Mouse (Mus musculus): ENCODE results near the gene Tnfaip6. TPM values are rescaled to one million over a fixed set of nuclear protein-coding genes. Genes with fewer than 3 reads are reported as not detected.

Tnfaip6 gene
- polyA plus RNA-seq, 1 experiment = 16.9 TPM

DNA sequence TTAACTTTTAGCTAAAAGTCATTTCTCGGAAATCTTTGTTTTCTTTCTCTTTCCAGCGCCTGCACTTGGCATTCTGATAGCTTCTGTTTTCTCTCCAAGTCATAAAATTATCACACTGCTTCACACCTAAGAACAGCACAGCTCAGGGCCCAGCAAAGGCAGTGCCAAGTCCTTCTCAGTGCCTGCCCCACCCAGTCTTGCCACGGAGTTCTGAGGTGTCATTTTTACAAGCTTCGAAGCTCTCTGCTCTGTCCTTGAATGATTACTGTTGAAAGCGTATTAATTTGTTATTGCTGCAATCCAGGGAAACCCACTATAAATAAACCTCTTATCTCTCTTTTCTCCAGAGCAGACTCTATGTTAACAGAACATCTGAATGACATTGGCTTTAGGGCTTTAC is 15.7 kb downstream of the Tnfaip6 start:
- Histone ChIP-seq H3K4me1 (ENCODE audit: control insufficient read depth, insufficient read depth, low read length) (no peaks in the 10 kb centered on the region), H3K27ac (ENCODE audit: insufficient read depth, low read length) (no peak overlapping the region), H3K4me3 (replicated peaks; ENCODE audit: insufficient read depth, low read depth, low read length) (no peak overlapping the region), H3K27me3 (ENCODE audit: control insufficient read depth, insufficient read depth, low read length) (no peaks in the 10 kb centered on the region)
- no peak for DNase-seq
- 59% methylated on average over 5 of the region's 5 CpGs for WGBS
- no peak for TF ChIP-seq POLR2A (IDR thresholded peaks at IDR 0.05; ENCODE audit: borderline replicate concordance, insufficient read depth, low read length)

DNA sequence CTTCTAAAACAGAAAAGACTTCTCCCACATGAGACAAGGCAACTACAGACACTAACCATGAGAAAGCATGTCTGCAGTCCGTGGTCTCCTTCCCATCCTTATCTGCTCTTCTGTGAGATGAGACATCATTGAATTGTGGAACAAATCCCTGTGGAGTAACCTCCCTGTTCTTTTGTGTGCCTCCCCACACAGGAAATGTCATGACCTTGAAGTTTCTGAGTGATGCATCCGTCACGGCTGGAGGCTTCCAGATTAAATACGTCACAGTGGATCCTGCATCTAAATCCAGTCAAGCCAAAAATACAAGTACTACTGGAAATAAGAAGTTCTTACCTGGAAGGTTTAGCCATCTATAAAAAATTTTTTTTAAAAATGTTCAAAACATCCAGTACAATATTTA is 17.8 kb downstream of the Tnfaip6 start:
- no peaks in the 10 kb centered on the region for H3K27me3 ChIP-seq (ENCODE audit: control insufficient read depth, insufficient read depth, low read length)
- no peak overlapping the region for H3K27ac ChIP-seq (ENCODE audit: insufficient read depth, low read length)
- H3K4me1 ChIP-seq (ENCODE audit: control insufficient read depth, insufficient read depth, low read length) = no peaks in the 10 kb centered on the region
- no peak for DNase-seq
- no peak for TF ChIP-seq CTCF (IDR thresholded peaks at IDR 0.05; ENCODE audit: borderline replicate concordance, insufficient read depth, low read depth, low read length)
- no peak for TF ChIP-seq POLR2A (IDR thresholded peaks at IDR 0.05; ENCODE audit: borderline replicate concordance, insufficient read depth, low read length)
- 51% methylated on average over 4 of the region's 4 CpGs for WGBS
- H3K4me3 ChIP-seq (replicated peaks; ENCODE audit: insufficient read depth, low read depth, low read length) = no peak overlapping the region

DNA sequence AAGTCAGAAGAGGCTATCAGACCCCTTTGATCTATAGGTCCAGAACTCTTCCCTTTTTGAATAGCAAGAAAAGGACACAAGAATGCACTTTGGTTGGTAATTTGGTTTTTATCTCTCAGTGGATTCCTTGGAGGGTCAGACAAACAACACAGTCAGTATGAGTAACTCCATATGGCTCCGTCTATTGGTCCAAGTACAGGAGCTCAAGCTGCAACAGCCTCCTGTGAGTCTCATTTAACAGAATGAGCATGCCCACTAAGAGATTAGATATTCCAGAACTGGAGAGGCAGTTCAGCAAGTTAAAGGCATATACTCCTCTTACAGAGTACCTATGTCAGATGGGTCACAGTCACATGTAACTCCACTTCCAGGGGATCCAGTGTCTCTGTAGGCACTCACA is 19.3 kb downstream of the Tnfaip6 start:
- no peaks in the 10 kb centered on the region for H3K27me3 ChIP-seq (ENCODE audit: control insufficient read depth, insufficient read depth, low read length)
- TF ChIP-seq CTCF (IDR thresholded peaks at IDR 0.05; ENCODE audit: borderline replicate concordance, insufficient read depth, low read depth, low read length) (no peak), POLR2A (IDR thresholded peaks at IDR 0.05; ENCODE audit: borderline replicate concordance, insufficient read depth, low read length) (no peak)
- no peak overlapping the region for H3K4me3 ChIP-seq (replicated peaks; ENCODE audit: insufficient read depth, low read depth, low read length)
- no peaks in the 10 kb centered on the region for H3K4me1 ChIP-seq (ENCODE audit: control insufficient read depth, insufficient read depth, low read length)
- 78% methylated on average over 1 of the region's 1 CpGs for WGBS
- no peak overlapping the region for H3K27ac ChIP-seq (ENCODE audit: insufficient read depth, low read length)
- no peak for DNase-seq

DNA sequence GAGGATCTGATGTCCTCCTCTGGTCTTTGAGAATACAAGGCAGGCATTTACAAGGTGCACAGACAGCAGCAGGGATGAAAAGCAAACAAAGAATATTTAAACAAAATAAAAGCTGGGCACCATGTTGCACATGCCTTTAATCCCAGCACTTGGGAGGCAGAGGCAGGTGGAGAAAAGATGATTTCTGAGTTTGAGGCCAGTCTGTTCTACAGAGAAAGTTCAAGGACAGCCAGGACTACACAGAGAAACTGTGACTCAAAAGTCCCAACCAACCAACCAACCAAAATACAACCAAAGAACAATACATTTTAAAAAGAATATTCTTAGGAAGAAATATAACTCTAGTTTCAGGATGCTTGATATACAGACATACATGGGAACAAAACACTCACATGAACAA is 19.9 kb downstream of the Tnfaip6 start:
- H3K27ac ChIP-seq (ENCODE audit: insufficient read depth, low read length) = no peak overlapping the region
- no peak for DNase-seq
- TF ChIP-seq CTCF (IDR thresholded peaks at IDR 0.05; ENCODE audit: borderline replicate concordance, insufficient read depth, low read depth, low read length) (no peak), POLR2A (IDR thresholded peaks at IDR 0.05; ENCODE audit: borderline replicate concordance, insufficient read depth, low read length) (no peak)
- no peaks in the 10 kb centered on the region for H3K4me1 ChIP-seq (ENCODE audit: control insufficient read depth, insufficient read depth, low read length)
- H3K27me3 ChIP-seq (ENCODE audit: control insufficient read depth, insufficient read depth, low read length) = no peaks in the 10 kb centered on the region
- no peak overlapping the region for H3K4me3 ChIP-seq (replicated peaks; ENCODE audit: insufficient read depth, low read depth, low read length)

DNA sequence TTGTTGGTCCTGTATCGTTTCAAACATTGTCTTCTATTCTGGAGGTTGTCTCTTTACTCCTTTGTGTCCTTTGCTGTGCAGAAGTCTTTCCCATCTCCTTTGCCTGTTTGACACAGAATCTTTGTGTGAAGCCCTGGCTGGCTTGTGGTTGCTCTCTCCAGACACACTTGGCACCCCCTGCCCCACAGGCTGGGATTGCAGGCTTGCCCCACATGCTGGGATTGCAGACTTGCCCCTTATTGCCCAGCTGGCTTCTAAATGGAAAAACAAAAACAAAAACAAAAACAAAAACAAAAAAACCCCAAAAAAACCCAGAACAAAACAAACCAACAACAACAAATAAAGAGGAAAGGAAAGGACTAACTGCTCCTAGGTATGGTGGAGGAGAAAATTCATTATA is 30.8 kb downstream of the Tnfaip6 start:
- no peak for DNase-seq
- 85% methylated on average over 1 of the region's 1 CpGs for WGBS
- Histone ChIP-seq H3K4me1 (ENCODE audit: control insufficient read depth, insufficient read depth, low read length) (peaks cover 4% of the 10 kb centered on the region; the same call in 1 of the 2 replicates), H3K27ac (ENCODE audit: insufficient read depth, low read length) (no peak overlapping the region), H3K4me3 (replicated peaks; ENCODE audit: insufficient read depth, low read depth, low read length) (no peak overlapping the region), H3K27me3 (ENCODE audit: control insufficient read depth, insufficient read depth, low read length) (no peaks in the 10 kb centered on the region)
- TF ChIP-seq CTCF (IDR thresholded peaks at IDR 0.05; ENCODE audit: borderline replicate concordance, insufficient read depth, low read depth, low read length) (no peak), POLR2A (IDR thresholded peaks at IDR 0.05; ENCODE audit: borderline replicate concordance, insufficient read depth, low read length) (no peak)

DNA sequence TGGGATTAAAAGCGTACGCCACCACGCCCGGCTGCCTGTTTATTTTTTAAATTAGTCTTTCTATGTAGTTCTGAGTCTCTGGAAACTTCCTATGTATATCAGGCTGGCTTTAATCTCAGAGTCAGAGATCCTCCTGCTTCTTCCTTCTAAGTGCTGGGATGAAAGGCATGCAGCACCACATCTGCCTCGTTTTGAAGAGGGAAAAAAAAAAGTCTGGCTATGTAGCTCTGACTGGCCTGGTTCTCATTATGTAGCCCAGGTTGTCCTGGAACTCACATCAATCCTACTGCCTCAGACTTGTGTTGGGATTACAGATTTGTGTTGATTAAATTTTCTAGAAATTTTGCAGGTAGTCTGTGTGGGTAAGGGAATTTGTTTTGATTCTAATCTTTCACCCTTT is 33.0 kb downstream of the Tnfaip6 start:
- WGBS = 94% methylated on average over 5 of the region's 5 CpGs
- no peaks in the 10 kb centered on the region for H3K27me3 ChIP-seq (ENCODE audit: control insufficient read depth, insufficient read depth, low read length)
- no peak overlapping the region for H3K27ac ChIP-seq (ENCODE audit: insufficient read depth, low read length)
- TF ChIP-seq POLR2A (IDR thresholded peaks at IDR 0.05; ENCODE audit: borderline replicate concordance, insufficient read depth, low read length) (no peak), CTCF (IDR thresholded peaks at IDR 0.05; ENCODE audit: borderline replicate concordance, insufficient read depth, low read depth, low read length) (no peak)
- H3K4me3 ChIP-seq (replicated peaks; ENCODE audit: insufficient read depth, low read depth, low read length) = no peak overlapping the region
- peaks cover 4% of the 10 kb centered on the region; the same call in 1 of the 2 replicates for H3K4me1 ChIP-seq (ENCODE audit: control insufficient read depth, insufficient read depth, low read length)
- DNase-seq = no peak

DNA sequence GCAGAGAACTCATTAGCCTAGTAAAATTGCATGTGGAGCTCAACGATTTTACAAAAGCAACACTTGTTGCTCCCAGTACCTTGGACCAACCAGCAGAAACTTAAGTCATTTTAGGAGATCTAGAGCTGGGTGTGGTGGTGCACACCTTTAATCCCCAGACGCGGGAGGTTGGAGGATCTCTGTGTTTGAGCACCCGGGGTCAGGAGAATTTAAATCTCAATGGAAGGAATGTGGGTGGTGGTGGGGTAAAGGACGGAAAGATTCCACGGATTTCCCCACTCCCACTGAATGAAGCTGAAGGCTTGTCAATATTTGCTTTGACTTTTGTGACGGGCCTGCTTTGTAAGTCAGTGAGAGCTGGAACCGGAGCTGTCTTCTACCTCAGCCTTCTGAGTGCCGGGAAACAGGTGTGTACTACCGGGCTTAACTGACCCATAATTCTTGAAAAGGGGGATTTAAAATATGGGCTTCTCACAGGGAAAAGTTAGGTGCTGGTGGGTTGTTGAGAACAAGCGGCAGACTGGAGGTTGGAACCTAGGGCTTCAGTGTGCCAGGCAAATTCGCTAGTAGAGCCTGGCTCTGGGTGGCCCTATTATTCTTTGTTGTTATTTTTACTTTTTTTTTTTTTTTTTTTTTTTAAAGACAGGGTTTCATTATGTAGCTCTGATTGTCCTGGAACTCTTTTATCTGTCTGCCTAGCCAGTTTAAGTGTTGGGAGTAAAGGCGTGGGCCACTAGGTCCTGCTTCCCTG is 33.6 kb downstream of the Tnfaip6 start:
- Histone ChIP-seq H3K27ac (ENCODE audit: insufficient read depth, low read length) (0 out of 2 replicates have a peak overlapping the region, but pooled peaks have one; percentile 70), H3K27me3 (ENCODE audit: control insufficient read depth, insufficient read depth, low read length) (no peaks in the 10 kb centered on the region), H3K4me1 (ENCODE audit: control insufficient read depth, insufficient read depth, low read length) (peaks cover 4% of the 10 kb centered on the region; the same call in 1 of the 2 replicates), H3K4me3 (replicated peaks; ENCODE audit: insufficient read depth, low read depth, low read length) (no peak overlapping the region)
- 86% methylated on average over 13 of the region's 13 CpGs for WGBS
- TF ChIP-seq POLR2A (IDR thresholded peaks at IDR 0.05; ENCODE audit: borderline replicate concordance, insufficient read depth, low read length) = no peak
- no peak for TF ChIP-seq CTCF (IDR thresholded peaks at IDR 0.05; ENCODE audit: borderline replicate concordance, insufficient read depth, low read depth, low read length)
- DNase-seq = no peak

DNA sequence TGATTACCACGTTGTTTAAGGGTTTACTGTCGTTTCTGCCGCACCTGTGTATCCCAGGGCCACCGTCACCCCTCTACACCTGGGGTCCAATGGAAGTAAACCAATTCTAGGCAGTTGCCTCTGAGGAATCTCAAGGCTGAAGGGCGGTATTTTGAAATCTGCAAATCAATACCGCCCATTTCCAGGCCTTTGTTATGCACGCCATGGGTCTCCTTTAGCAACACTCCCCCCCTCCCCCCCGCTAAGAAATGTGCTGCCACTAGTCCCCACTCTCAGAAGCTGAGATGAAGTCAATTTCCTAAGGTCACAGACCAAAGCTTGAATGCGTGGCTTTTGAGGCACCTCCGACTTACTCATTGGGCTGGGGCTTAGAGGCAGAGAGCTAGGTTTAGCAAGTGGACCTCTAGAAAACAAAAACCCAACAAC is 34.3 kb downstream of the Tnfaip6 start:
- no peaks in the 10 kb centered on the region for H3K27me3 ChIP-seq (ENCODE audit: control insufficient read depth, insufficient read depth, low read length)
- peak overlapping the region; percentile 70 for H3K27ac ChIP-seq (ENCODE audit: insufficient read depth, low read length)
- no peak for TF ChIP-seq CTCF (IDR thresholded peaks at IDR 0.05; ENCODE audit: borderline replicate concordance, insufficient read depth, low read depth, low read length)
- TF ChIP-seq POLR2A (IDR thresholded peaks at IDR 0.05; ENCODE audit: borderline replicate concordance, insufficient read depth, low read length) = no peak
- WGBS = 13% methylated on average over 10 of the region's 10 CpGs
- peaks cover 4% of the 10 kb centered on the region; the same call in 1 of the 2 replicates for H3K4me1 ChIP-seq (ENCODE audit: control insufficient read depth, insufficient read depth, low read length)
- DNase-seq = peak in 1 of 2 experiments; percentile 33
- peak overlapping the region; percentile 96 for H3K4me3 ChIP-seq (replicated peaks; ENCODE audit: insufficient read depth, low read depth, low read length)
